Mouse (Mus musculus): Measurements from ENCODE around the gene Tiprl.

Gene Tiprl

GRCm38 (mm10) chr1:165178075-165178474, 58.7 kb downstream of the Tiprl start:
- no peak for DNase-seq (ENCODE audit: low spot score in 2 of 2)

- DNase-seq (ENCODE audit: low spot score in 2 of 2) = no peak
These were observed 62.7 kb downstream of the Tiprl start for GRCm38 (mm10) chr1:165174059-165174616.

GRCm38 (mm10) chr1:165171277-165171676, 65.5 kb downstream of the Tiprl start:
- peak in 1 of 2 experiments; percentile 6 for DNase-seq (ENCODE audit: low spot score in 2 of 2)

GRCm38 (mm10) chr1:165170157-165170556, 66.6 kb downstream of the Tiprl start:
- no peak for DNase-seq (ENCODE audit: low spot score in 2 of 2)

GRCm38 (mm10) chr1:165169462-165169861, 67.3 kb downstream of the Tiprl start:
- DNase-seq (ENCODE audit: low spot score in 2 of 2) = no peak

- no peak for DNase-seq (ENCODE audit: low spot score in 2 of 2)
These were observed 71.9 kb downstream of the Tiprl start for GRCm38 (mm10) chr1:165164920-165165319.

Measured in right cerebral cortex, postnatal 10 days (tissue).